Mouse (Mus musculus) adrenal gland, postnatal 14 days (tissue): ENCODE measurements at regions not wholly inside any gene's neighbourhood (a gene's known extent, or its start where the extent isn't known, plus 50 kb on each side); places are given as distances from the start of the nearest gene placed in this dataset.

ENCODE experiments used
- DNase-seq: peaks from one replicate; pipeline ENCODE4 v3.0.0; 2021; ENCODE audit warnings: mixed read lengths

DNA sequence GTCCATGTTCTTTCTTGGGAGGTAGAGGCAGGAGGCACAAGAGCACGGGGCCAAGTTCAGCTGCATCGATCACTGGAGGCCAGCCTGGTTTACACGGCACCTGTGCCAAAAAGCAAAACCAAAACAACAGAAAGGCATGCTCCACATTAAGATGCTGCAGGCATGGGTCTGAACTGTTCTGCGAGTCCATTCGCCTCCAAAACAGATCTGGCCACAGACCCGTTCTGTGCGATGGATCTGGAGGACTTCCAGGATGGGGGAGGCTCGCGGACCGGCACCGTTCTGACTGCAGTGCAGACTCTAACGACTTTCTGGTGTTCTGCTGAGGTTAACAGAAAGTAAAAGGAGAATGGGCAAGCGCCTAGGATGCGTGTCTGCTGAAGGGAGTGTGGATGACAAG lies 52.3 kb downstream of the A230072I06Rik start:
- peak; percentile 8 for DNase-seq

DNA sequence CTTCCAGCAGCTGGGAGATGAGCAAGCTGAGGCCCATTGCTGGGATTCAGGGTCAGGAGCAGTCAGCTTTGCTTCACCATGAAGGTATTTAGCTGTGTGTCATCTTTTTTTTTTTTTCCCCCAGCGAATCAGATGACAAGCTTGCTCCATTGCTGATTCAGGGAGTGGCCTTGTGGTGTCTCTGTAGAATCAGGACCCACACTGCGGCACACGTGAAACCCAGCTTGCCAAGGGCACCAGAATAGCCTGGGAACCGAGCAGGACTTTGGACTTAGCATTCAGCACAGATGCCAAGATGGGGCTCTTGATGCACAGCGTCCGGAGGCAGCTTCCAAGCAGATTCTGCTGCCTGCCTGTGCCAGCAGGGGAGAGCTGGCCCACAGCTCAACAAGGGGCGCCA lies 53.0 kb downstream of the A230072I06Rik start:
- DNase-seq, result peak; percentile 72

DNA sequence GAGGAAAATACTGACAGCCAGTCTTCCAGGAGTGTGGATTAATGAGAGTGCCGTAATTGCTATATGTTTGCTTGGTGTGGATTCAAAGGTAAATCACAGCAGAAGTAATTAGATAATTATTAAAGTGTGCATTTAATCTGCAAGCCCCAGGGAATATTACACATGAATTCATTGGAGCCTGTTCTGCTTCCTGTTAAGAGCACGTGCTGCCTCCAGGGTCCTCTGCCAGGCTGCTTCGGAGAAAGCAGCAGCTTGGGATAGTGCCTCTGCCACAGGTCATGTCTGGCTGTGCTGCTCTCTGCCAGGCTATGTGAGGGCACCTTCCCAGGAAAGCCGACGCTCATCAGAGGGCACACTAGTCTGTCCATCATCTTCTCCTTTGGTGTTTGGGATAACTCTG lies 55.5 kb downstream of the A230072I06Rik start:
- no peak for DNase-seq

DNA sequence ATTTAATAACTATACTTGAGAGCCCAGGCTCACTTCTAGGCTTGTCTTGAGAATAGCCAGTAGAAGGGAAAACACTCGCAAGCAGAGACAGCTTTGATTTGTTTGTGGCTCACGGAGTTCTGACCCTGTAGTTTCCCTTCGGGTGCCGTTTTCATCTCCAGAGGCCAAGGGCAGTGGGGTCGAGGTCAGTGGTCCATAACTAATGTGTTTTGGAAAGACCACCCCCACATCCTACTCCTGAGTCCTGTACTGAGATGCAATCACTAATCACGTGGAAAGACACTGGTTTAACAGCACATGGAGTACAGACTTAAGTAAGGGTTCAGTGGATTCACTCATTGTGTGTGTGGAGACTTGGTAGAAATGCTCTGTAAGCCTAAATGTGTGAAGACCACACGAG lies 56.0 kb downstream of the A230072I06Rik start:
- no peak for DNase-seq

DNA sequence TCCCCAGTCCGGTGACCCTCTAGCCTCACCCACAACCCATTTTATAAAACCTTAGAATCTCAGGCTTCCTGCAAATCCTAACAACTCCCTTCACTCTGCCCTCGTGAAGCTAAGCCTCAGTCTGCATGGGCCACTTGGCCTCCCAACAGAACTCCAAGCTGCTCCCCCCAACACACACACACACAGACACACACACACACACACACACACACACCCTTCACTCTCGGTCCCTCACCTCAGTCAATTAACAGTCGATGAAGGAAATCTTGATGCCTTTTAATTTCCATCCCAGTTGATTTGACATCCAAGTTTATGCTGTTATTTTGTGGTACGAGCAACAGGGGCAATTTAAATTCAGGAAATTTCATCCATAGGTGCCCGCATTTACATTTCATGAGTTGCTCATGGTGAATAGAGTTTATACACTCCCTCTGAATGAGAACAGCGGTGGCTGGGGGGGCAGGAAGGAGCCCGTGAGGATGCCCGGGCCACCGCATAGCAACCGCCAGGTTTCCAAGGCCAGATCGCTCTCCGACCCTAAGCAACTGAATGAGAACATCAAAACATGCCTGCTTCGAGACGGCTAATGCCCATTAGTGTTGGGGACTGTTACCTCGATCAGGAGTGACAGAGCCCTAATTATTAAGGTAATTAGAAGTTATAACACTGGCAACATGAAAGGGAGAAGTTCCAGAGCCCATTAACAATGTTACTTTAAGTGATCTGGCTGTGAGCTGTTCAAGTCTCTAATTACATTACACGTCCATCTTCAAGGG lies 55.8 kb upstream of the Sox1 start:
- no peak for DNase-seq

DNA sequence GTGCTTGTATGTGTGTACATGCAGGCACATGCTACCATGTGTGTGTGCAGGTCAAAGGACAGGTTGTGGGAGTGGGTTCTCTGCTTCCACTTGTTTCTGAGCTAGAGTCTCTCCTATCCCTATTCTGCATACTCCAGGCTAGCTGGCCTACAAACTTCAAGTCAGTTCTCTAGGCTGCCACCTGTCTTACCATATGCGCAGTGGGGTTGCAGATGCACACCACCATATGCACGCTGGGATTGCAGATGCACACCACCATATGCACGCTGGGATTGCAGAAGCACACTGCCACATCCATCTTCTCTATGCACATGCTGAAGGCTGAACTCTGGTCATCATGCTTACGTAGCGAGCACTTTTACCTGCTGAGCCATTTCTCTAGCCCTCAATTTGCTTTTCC lies 54.1 kb upstream of the Sox1 start:
- DNase-seq, result no peak
